Mouse (Mus musculus): ENCODE measurements around the gene Ireb2. TPM values are rescaled to one million over a fixed set of nuclear protein-coding genes. Genes with fewer than 3 reads are reported as not detected.

Gene Ireb2
- total RNA-seq, 2 experiments from 2014 or later: 25.7 to 27.5 TPM

Other genes with a start within 250 kb of the Ireb2 start
- gene Acsbg1, start 201.9 kb upstream of the Ireb2 start, total RNA-seq (2021): under 1 TPM; 0.27 to 0.45 TPM
- 10 to 100 TPM; 39.8 to 58.3 TPM for gene Dnaja4, start 164.9 kb upstream of the Ireb2 start, total RNA-seq (2021)
- 10 to 100 TPM; 18.4 to 22.7 TPM for gene Wdr61, start 129.3 kb upstream of the Ireb2 start, total RNA-seq (2021)
- gene Crabp1, start 99.0 kb upstream of the Ireb2 start, total RNA-seq (2021): 1 to 10 TPM; 1.4 to 1.7 TPM
- gene Hykk, start 53.5 kb downstream of the Ireb2 start, total RNA-seq (2021): 1 to 10 TPM; 1.2 to 1.7 TPM
- gene Psma4, start 87.0 kb downstream of the Ireb2 start, total RNA-seq (2021): 100 to 1,000 TPM; 129 to 136 TPM
- gene AY074887, start 87.2 kb downstream of the Ireb2 start, total RNA-seq (2021): not detected
- under 1 TPM in 1 of 2 experiments, not detected in 1; 0.12 TPM for gene Chrna5, start 117.1 kb downstream of the Ireb2 start, total RNA-seq (2021)
- gene Chrna3, start 162.8 kb downstream of the Ireb2 start, total RNA-seq (2021): not detected
- not detected for gene Chrnb4, start 185.0 kb downstream of the Ireb2 start, total RNA-seq (2021)

Measured in gastrocnemius, postnatal 14 days (tissue).